24 mouse cellular contexts compared by ENCODE assay signal in genomic region chr3:123440490-123440889, GRCm38 (mm10). TPM values are rescaled to one million over a fixed set of nuclear protein-coding genes. Genes with fewer than 3 reads are reported as not detected.
DNase-seq lines count a peak whose midpoint lies in the region; ATAC-seq and TF ChIP-seq lines count a peak whose summit lies in the region.
"Had no signal": no experiment of that assay in that cellular context is flagged by ENCODE, and none has a peak within 500 bp of the region (broad histone marks: within the 10 kb centered on the region; RNA-seq: fewer than 3 reads in every experiment).

No protein-coding gene starts in this region.

- no peak for TF ChIP-seq POLR2A in kidney, adult 2 months (IDR thresholded peaks at IDR 0.05; ENCODE audit: low read depth, low read length)

- no peak overlapping the region for H3K4me2 ChIP-seq in liver, embryonic 11.5 days
- H3K4me2 ChIP-seq: forebrain, embryonic 15.5 days; hindbrain, embryonic 13.5 days; limb, embryonic 15.5 days had no signal

- no peaks in the 10 kb centered on the region for H3K4me1 ChIP-seq in liver, embryonic 11.5 days (replicated peaks; ENCODE audit: control insufficient read depth, insufficient read depth, low read length)
- H3K4me1 ChIP-seq in kidney, adult 2 months (ENCODE audit: control insufficient read depth, insufficient read depth, low read length) = peaks cover 2% of the 10 kb centered on the region; the same call in 1 of the 2 replicates
- H3K4me1 ChIP-seq: forebrain, embryonic 15.5 days; hindbrain, embryonic 13.5 days; limb, embryonic 15.5 days had no signal

- WGBS in liver, embryonic 11.5 days = 50% methylated on average over 7 of the region's 7 CpGs
- WGBS in kidney, adult 2 months = 84% methylated on average over 7 of the region's 7 CpGs

- peak; percentile 46 for ATAC-seq in liver, embryonic 11.5 days (replicated peaks; ENCODE audit: low FRiP score)
- ATAC-seq in granulocyte monocyte progenitor cell, adult 5-6 weeks (replicated peaks; ENCODE audit: poor library complexity, severe bottlenecking) = peak; percentile 77
- ATAC-seq in neutrophil, adult 5-6 weeks (ENCODE audit: extremely low read depth, insufficient number of reproducible peaks, low FRiP score, poor library complexity, severe bottlenecking) = 0 out of 2 replicates have a peak, but pooled peaks have one; percentile 34
- ATAC-seq: forebrain, embryonic 15.5 days had no signal

- no peak for TF ChIP-seq CTCF in kidney, adult 2 months (conservative IDR thresholded peaks at IDR 0.05; ENCODE audit: insufficient read depth, insufficient read length, low read depth, low read length)

- no peak overlapping the region for H3K4me3 ChIP-seq in liver, embryonic 11.5 days (ENCODE audit: low read depth, low read length)
- H3K4me3 ChIP-seq in kidney, adult 2 months (ENCODE audit: insufficient read depth, low read depth, low read length) = no peak overlapping the region
- H3K4me3 ChIP-seq: embryonic facial prominence, embryonic 10.5 days; forebrain, embryonic 15.5 days; hindbrain, embryonic 13.5 days; limb, embryonic 15.5 days; megakaryocyte, embryonic 14.5 days had no signal

- DNase-seq in liver, embryonic 11.5 days (ENCODE audit: low spot score) = no peak
- DNase-seq in liver = no peak
- peak; percentile 14 for DNase-seq in R1 (ENCODE audit: low read depth, low spot score)
- no peak for DNase-seq in kidney, adult 2 months
- no peak for DNase-seq in adipocyte (ENCODE audit: low spot score)
- DNase-seq: cerebellum, adult 2 months; cerebellum, postnatal 36 days; gastrocnemius, postnatal 25 days; kidney, adult 8-10 months; kidney, postnatal 25 days; layer of hippocampus, adult 9-11 months; left cerebral cortex, postnatal 4 days; lung, adult 2 months; lung, postnatal 14 days; thymus, adult 2 months; thymus, postnatal 4 days had no signal

- H3K9ac ChIP-seq in liver, embryonic 11.5 days (ENCODE audit: low read depth, low read length) = no peak overlapping the region
- H3K9ac ChIP-seq: forebrain, embryonic 15.5 days; hindbrain, embryonic 13.5 days; limb, embryonic 15.5 days had no signal

- no peak overlapping the region for H3K27ac ChIP-seq in liver, embryonic 11.5 days (ENCODE audit: low read depth, low read length)
- no peak overlapping the region for H3K27ac ChIP-seq in kidney, adult 2 months (ENCODE audit: insufficient read depth, low read depth, low read length)
- H3K27ac ChIP-seq: embryonic facial prominence, embryonic 10.5 days; forebrain, embryonic 15.5 days; hindbrain, embryonic 13.5 days; limb, embryonic 15.5 days; stomach, postnatal 0 days had no signal

- peaks cover 3% of the 10 kb centered on the region; the same call in 1 of the 2 replicates for H3K27me3 ChIP-seq in liver, embryonic 11.5 days (replicated peaks; ENCODE audit: control insufficient read depth, insufficient read depth, low read length)
- no peaks in the 10 kb centered on the region for H3K27me3 ChIP-seq in kidney, adult 2 months (replicated peaks; ENCODE audit: control insufficient read depth, insufficient read depth, low read length)

- H3K36me3 ChIP-seq in liver, embryonic 11.5 days (ENCODE audit: control insufficient read depth, insufficient read depth, low read length) = no peaks in the 10 kb centered on the region
- H3K36me3 ChIP-seq in kidney, adult 2 months (ENCODE audit: control insufficient read depth, insufficient read depth, low read length) = no peaks in the 10 kb centered on the region
- H3K36me3 ChIP-seq: embryonic facial prominence, embryonic 10.5 days; forebrain, embryonic 15.5 days; hindbrain, embryonic 13.5 days; limb, embryonic 15.5 days had no signal

- no peaks in the 10 kb centered on the region for H3K9me3 ChIP-seq in liver, embryonic 11.5 days (ENCODE audit: control insufficient read depth, low read length)
- H3K9me3 ChIP-seq: embryonic facial prominence, embryonic 10.5 days; forebrain, embryonic 15.5 days; hindbrain, embryonic 13.5 days; limb, embryonic 15.5 days had no signal

RNA-seq across cellular contexts. Expression of gene Prss12, which starts 6.2 kb away (rescaled TPM):
- polyA plus RNA-seq in liver, embryonic 11.5 days (2014; fragmentation: Nextera tagmentation; extraction: Ambion mirVana) = 1.2 and 1.4 TPM in 2 replicates
- total RNA-seq in granulocyte monocyte progenitor cell, adult 5-6 weeks (2014; fragmentation: Nextera tagmentation) = not detected in 2 replicates
- total RNA-seq in granulocyte monocyte progenitor cell, adult 5-6 weeks (2017) = not detected in 2 replicates
- total RNA-seq in neutrophil, adult 5-6 weeks (2017) = 4.2 and 5.2 TPM in 2 replicates
- polyA plus RNA-seq in kidney, adult 2 months (2012; rRNA removed) = 1.5 and 1.6 TPM in 2 replicates

RNA-seq across cellular contexts. Expression of gene Mettl14, which starts 54.6 kb away (rescaled TPM):
- 17.9 and 18.2 TPM in 2 replicates for polyA plus RNA-seq in liver, embryonic 11.5 days (2014; fragmentation: Nextera tagmentation; extraction: Ambion mirVana)
- 16.6 and 24.1 TPM in 2 replicates for total RNA-seq in granulocyte monocyte progenitor cell, adult 5-6 weeks (2014; fragmentation: Nextera tagmentation)
- 20.7 and 21.7 TPM in 2 replicates for total RNA-seq in granulocyte monocyte progenitor cell, adult 5-6 weeks (2017)
- 21.2 and 24.7 TPM in 2 replicates for total RNA-seq in neutrophil, adult 5-6 weeks (2017)
- 3.4 and 4.1 TPM in 2 replicates for polyA plus RNA-seq in kidney, adult 2 months (2012; rRNA removed)
